Mouse (Mus musculus) liver, adult 2 months (tissue): ENCODE measurements at regions not wholly inside any gene's neighbourhood (a gene's known extent, or its start where the extent isn't known, plus 50 kb on each side); places are given as distances from the start of the nearest gene placed in this dataset.

Experiments
- DNase-seq: peaks from one replicate; pipeline ENCODE4 v3.0.0-alpha.2; 2011; ENCODE audit warnings: low read depth, low spot score; ENCODE audit errors: extremely low read depth
- H3K27ac ChIP-seq: fragments of 200-500 bp; replicated peaks from 2 replicates; pipeline ENCODE4 v1.5.1; 2012; ENCODE audit warnings: low read depth, mild to moderate bottlenecking, control low read depth, inconsistent platforms, low read length; ENCODE audit not compliant: insufficient read depth
- H3K27me3 ChIP-seq: fragments of 200-500 bp; 2 replicates; pipeline ENCODE4 v1.6.1; 2012; ENCODE audit warnings: mild to moderate bottlenecking, moderate library complexity, low read length, inconsistent platforms; ENCODE audit not compliant: control insufficient read depth, insufficient read depth
- H3K36me3 ChIP-seq: fragments of 200-500 bp; 2 replicates; pipeline ENCODE4 v1.6.1; 2012; ENCODE audit warnings: low read length, inconsistent platforms; ENCODE audit not compliant: control insufficient read depth, insufficient read depth
- H3K4me1 ChIP-seq: fragments of 200-500 bp; 2 replicates; pipeline ENCODE4 v1.6.1; 2011; ENCODE audit warnings: low read length; ENCODE audit not compliant: control insufficient read depth, insufficient read depth
- H3K4me3 ChIP-seq: fragments of 200-500 bp; 2 replicates; pipeline ENCODE4 v1.5.1; 2011; ENCODE audit warnings: low read depth, mild to moderate bottlenecking, control low read depth, low read length, moderate library complexity; ENCODE audit not compliant: insufficient read depth
- H3K79me2 ChIP-seq: fragments of 200-500 bp; 2 replicates; pipeline ENCODE4 v1.6.1; 2012; ENCODE audit warnings: inconsistent platforms, mild to moderate bottlenecking, low read length, moderate library complexity; ENCODE audit not compliant: control insufficient read depth, insufficient read depth
- H3K9ac ChIP-seq: fragments of 200-500 bp; 2 replicates; pipeline ENCODE4 v1.6.1; 2012; ENCODE audit warnings: low read depth, mild to moderate bottlenecking, control low read depth, inconsistent platforms, low read length
- CTCF ChIP-seq: fragments of 200-500 bp; IDR thresholded peaks from 2 replicates; pipeline ENCODE4 v1.5.1; 2011; ENCODE audit warnings: low read depth, low read length, control low read depth
- POLR2A ChIP-seq: fragments of 200-500 bp; IDR thresholded peaks from 2 replicates; pipeline ENCODE4 v1.6.1; 2011; ENCODE audit warnings: low read length, control low read depth; ENCODE audit not compliant: insufficient read depth; ENCODE audit errors: extremely low read depth
- WGBS: fragments of 180-500 bp; shearing (Covaris S2); methylation state at CpG from one replicate; pipeline ENCODE4 v1.1.7; 2018; 5-methylcytosine and 5-hydroxymethylcytosine counted together

GRCm38 (mm10) chr9:46788456-46788855 lies 210.1 kb upstream of the Gm4791 start:
- Histone ChIP-seq H3K36me3 (no peaks in the 10 kb centered on the region), H3K27ac (no peak overlapping the region), H3K79me2 (no peaks in the 10 kb centered on the region), H3K9ac (no peak overlapping the region), H3K27me3 (no peaks in the 10 kb centered on the region), H3K4me1 (no peaks in the 10 kb centered on the region), H3K4me3 (no peak overlapping the region)
- no peak for DNase-seq
- 88% methylated on average over 5 of the region's 5 CpGs for WGBS
- TF ChIP-seq CTCF (no peak), POLR2A (no peak)

- Histone ChIP-seq H3K36me3 (no peaks in the 10 kb centered on the region), H3K27ac (no peak overlapping the region), H3K79me2 (no peaks in the 10 kb centered on the region), H3K9ac (no peak overlapping the region), H3K4me1 (no peaks in the 10 kb centered on the region), H3K27me3 (no peaks in the 10 kb centered on the region), H3K4me3 (no peak overlapping the region)
- 88% methylated on average over 17 of the region's 17 CpGs for WGBS
- no peak for DNase-seq
- TF ChIP-seq CTCF: no peak
- TF ChIP-seq POLR2A: no peak
These were observed 214.1 kb upstream of the Gm4791 start for GRCm38 (mm10) chr9:46784355-46784975.

GRCm38 (mm10) chr9:46783597-46784354 lies 214.8 kb upstream of the Gm4791 start:
- Histone ChIP-seq H3K4me3 (no peak overlapping the region), H3K9ac (no peak overlapping the region), H3K79me2 (no peaks in the 10 kb centered on the region), H3K4me1 (no peaks in the 10 kb centered on the region), H3K27ac (no peak overlapping the region), H3K27me3 (no peaks in the 10 kb centered on the region), H3K36me3 (no peaks in the 10 kb centered on the region)
- DNase-seq: no peak
- 78% methylated on average over 12 of the region's 12 CpGs for WGBS
- no peak for TF ChIP-seq CTCF
- TF ChIP-seq POLR2A: no peak

- TF ChIP-seq POLR2A: no peak
- WGBS: 83% methylated on average over 8 of the region's 8 CpGs
- Histone ChIP-seq H3K36me3 (no peaks in the 10 kb centered on the region), H3K79me2 (no peaks in the 10 kb centered on the region), H3K4me1 (no peaks in the 10 kb centered on the region), H3K9ac (no peak overlapping the region), H3K27ac (no peak overlapping the region), H3K4me3 (no peak overlapping the region), H3K27me3 (no peaks in the 10 kb centered on the region)
- DNase-seq: no peak
These were observed 216.9 kb upstream of the Gm4791 start for GRCm38 (mm10) chr9:46781681-46782080.

GRCm38 (mm10) chr9:46778769-46779168 lies 219.8 kb upstream of the Gm4791 start:
- H3K27me3 ChIP-seq: no peaks in the 10 kb centered on the region
- H3K27ac ChIP-seq: no peak overlapping the region
- no peaks in the 10 kb centered on the region for H3K36me3 ChIP-seq
- no peaks in the 10 kb centered on the region for H3K79me2 ChIP-seq
- H3K4me3 ChIP-seq: no peak overlapping the region
- no peaks in the 10 kb centered on the region for H3K4me1 ChIP-seq
- TF ChIP-seq POLR2A (no peak), CTCF (no peak)
- DNase-seq: no peak
- H3K9ac ChIP-seq: no peak overlapping the region
- WGBS: 72% methylated on average over 6 of the region's 6 CpGs

- Histone ChIP-seq H3K27me3 (no peaks in the 10 kb centered on the region), H3K4me3 (no peak overlapping the region), H3K4me1 (no peaks in the 10 kb centered on the region), H3K79me2 (no peaks in the 10 kb centered on the region), H3K9ac (no peak overlapping the region), H3K27ac (no peak overlapping the region), H3K36me3 (no peaks in the 10 kb centered on the region)
- TF ChIP-seq CTCF (no peak), POLR2A (no peak)
- no peak for DNase-seq
- WGBS: 46% methylated on average over 2 of the region's 2 CpGs
These were observed 223.7 kb upstream of the Gm4791 start for GRCm38 (mm10) chr9:46774821-46775220.
